ENCODE assay signal across 8 mouse cellular contexts in the genomic region with DNA sequence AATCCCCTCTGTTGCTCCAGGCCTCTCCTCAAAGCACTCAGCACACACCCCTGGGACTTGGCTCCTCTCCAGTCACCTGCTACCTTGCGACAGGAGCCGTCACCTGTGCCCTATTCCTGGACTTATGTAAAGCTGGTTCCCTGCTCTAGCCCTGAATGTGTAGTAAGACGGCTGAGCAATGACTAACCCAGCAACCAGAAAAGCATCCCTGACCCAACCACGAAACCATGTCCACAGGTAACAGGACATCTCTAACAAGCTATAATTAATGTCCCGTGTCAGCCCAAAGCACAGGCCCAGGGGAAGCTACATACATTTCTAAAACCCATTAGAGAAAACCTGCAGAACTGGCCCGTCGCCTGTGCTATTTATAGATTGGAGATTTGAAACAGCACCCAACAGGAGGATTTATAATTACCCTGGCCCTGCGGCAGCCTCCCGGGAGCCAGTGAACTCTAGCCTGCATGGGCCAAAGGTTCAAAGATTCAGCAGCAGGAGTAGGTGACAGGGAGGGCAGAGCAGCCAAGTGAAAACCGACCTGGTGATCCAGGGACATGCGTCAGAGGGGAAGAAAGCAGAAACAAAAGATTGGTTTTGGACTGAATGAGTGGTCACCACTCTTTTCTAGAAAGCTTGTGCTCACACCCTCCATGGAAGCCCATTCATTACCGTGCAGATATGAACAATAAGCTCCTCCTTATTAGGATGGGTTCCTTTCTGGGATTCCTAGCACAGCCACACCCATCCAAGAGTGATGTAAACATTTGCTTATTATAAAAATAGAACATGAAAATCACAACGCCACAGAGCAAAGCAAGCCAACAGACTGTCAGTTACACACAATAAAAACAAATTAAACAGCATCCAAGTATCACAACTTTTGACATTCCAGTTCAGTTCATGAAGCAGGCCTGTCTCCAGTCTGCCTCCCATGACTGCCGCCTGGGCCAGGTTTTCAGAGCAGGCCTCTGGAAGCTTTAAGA. TPM values are rescaled to one million over a fixed set of nuclear protein-coding genes. Genes with fewer than 3 reads are reported as not detected.
DNase-seq lines count a peak whose midpoint lies in the region; ATAC-seq lines count a peak whose summit lies in the region.

No protein-coding gene starts in this region.

- no peak overlapping the region; the same call in 1 of the 2 replicates for H3K4me2 ChIP-seq in kidney, embryonic 16.5 days (replicated peaks; ENCODE audit: low read depth, low read length)

- H3K4me1 ChIP-seq in heart, embryonic 10.5 days = peaks cover 32% of the 10 kb centered on the region
- peaks cover 40% of the 10 kb centered on the region for H3K4me1 ChIP-seq in kidney, embryonic 16.5 days (ENCODE audit: insufficient read depth, low read length)

- H3K36me3 ChIP-seq in heart, embryonic 10.5 days = peaks cover 3% of the 10 kb centered on the region; the same call in 1 of the 2 replicates
- H3K36me3 ChIP-seq in kidney, embryonic 16.5 days (ENCODE audit: insufficient read depth, low read length) = no peaks in the 10 kb centered on the region

- peak overlapping the region; percentile 59; the same call in 1 of the 2 replicates for H3K27ac ChIP-seq in heart, embryonic 10.5 days
- H3K27ac ChIP-seq in kidney, embryonic 16.5 days (ENCODE audit: low read length) = peak overlapping the region; percentile 89

- no peak overlapping the region for H3K4me3 ChIP-seq in heart, embryonic 10.5 days
- H3K4me3 ChIP-seq in kidney, embryonic 16.5 days (ENCODE audit: low read length) = no peak overlapping the region

- peak overlapping the region; percentile 41 for H3K9ac ChIP-seq in kidney, embryonic 16.5 days (replicated peaks; ENCODE audit: low read length)

- WGBS in heart, embryonic 10.5 days = 51% methylated on average over 14 of the region's 14 CpGs
- 23% methylated on average over 14 of the region's 14 CpGs for WGBS in kidney, embryonic 16.5 days

- H3K27me3 ChIP-seq in heart, embryonic 10.5 days (ENCODE audit: insufficient read depth, poor library complexity, severe bottlenecking) = no peaks in the 10 kb centered on the region
- H3K27me3 ChIP-seq in kidney, embryonic 16.5 days (ENCODE audit: insufficient read depth, low read length) = no peaks in the 10 kb centered on the region

- ATAC-seq in kidney, embryonic 16.5 days (ENCODE audit: low FRiP score, low TSS enrichment) = peak; percentile 93
- no peak for ATAC-seq in megakaryocyte, adult 5-6 weeks (ENCODE audit: poor library complexity, severe bottlenecking)

- no peaks in the 10 kb centered on the region for H3K9me3 ChIP-seq in heart, embryonic 10.5 days
- no peaks in the 10 kb centered on the region for H3K9me3 ChIP-seq in kidney, embryonic 16.5 days (ENCODE audit: low read length)

- peak; percentile 27 for DNase-seq in MN1 (ENCODE audit: low spot score)
- DNase-seq in cerebellum, adult 18-20 months = peak; percentile 59 to 62
- DNase-seq in heart, embryonic 10.5 days (ENCODE audit: low spot score) = no peak
- peak; percentile 43 for DNase-seq in lung, postnatal 14 days
- DNase-seq in left cerebral cortex, adult 11 months (ENCODE audit: low spot score) = no peak
- DNase-seq in right cerebral cortex, postnatal 10 days (ENCODE audit: low spot score in 2 of 2) = no peak

RNA-seq across cellular contexts. Expression of a gene that starts 20.5 kb away (rescaled TPM):
- 1.1 and 1.7 TPM in 2 replicates for polyA plus RNA-seq in heart, embryonic 10.5 days (2016; fragmentation: Nextera tagmentation; extraction: Ambion mirVana)
- 3.4 and 3.6 TPM in 2 replicates for polyA plus RNA-seq in kidney, embryonic 16.5 days (2015; fragmentation: Nextera tagmentation; extraction: Ambion mirVana)
- total RNA-seq in megakaryocyte, adult 5-6 weeks (2015) = 0.59 and 1.1 TPM in 2 replicates
- 1.6 and 1.7 TPM in 2 replicates for total RNA-seq in megakaryocyte, adult 5-6 weeks (2017)

RNA-seq across cellular contexts. Expression of a gene that starts 35.9 kb away (rescaled TPM):
- 86.9 and 103 TPM in 2 replicates for polyA plus RNA-seq in heart, embryonic 10.5 days (2016; fragmentation: Nextera tagmentation; extraction: Ambion mirVana)
- polyA plus RNA-seq in kidney, embryonic 16.5 days (2015; fragmentation: Nextera tagmentation; extraction: Ambion mirVana) = 172 and 174 TPM in 2 replicates
- 84.1 and 85.6 TPM in 2 replicates for total RNA-seq in megakaryocyte, adult 5-6 weeks (2015)
- total RNA-seq in megakaryocyte, adult 5-6 weeks (2017) = 48.5 and 50.4 TPM in 2 replicates

RNA-seq across cellular contexts. Expression of a gene that starts 53.1 kb away (rescaled TPM):
- polyA plus RNA-seq in heart, embryonic 10.5 days (2016; fragmentation: Nextera tagmentation; extraction: Ambion mirVana) = not detected in 2 replicates
- not detected in 2 replicates for polyA plus RNA-seq in kidney, embryonic 16.5 days (2015; fragmentation: Nextera tagmentation; extraction: Ambion mirVana)
- total RNA-seq in megakaryocyte, adult 5-6 weeks (2015) = not detected in 2 replicates
- total RNA-seq in megakaryocyte, adult 5-6 weeks (2017) = not detected in 2 replicates

RNA-seq across cellular contexts. Expression of a gene that starts 53.8 kb away (rescaled TPM):
- not detected in 2 replicates for polyA plus RNA-seq in heart, embryonic 10.5 days (2016; fragmentation: Nextera tagmentation; extraction: Ambion mirVana)
- not detected in 2 replicates for polyA plus RNA-seq in kidney, embryonic 16.5 days (2015; fragmentation: Nextera tagmentation; extraction: Ambion mirVana)
- total RNA-seq in megakaryocyte, adult 5-6 weeks (2015) = not detected in 2 replicates
- total RNA-seq in megakaryocyte, adult 5-6 weeks (2017) = not detected in 2 replicates

Comparison
In these comparisons a context has a peak if more than half of its experiments do, and no peak if none do; other contexts are left out.
1. DNase-seq: peak in MN1 (single experiment), cerebellum, adult 18-20 months (2 of 2) and lung, postnatal 14 days (single experiment); none in heart, embryonic 10.5 days (single experiment), left cerebral cortex, adult 11 months (single experiment) and right cerebral cortex, postnatal 10 days (0 of 2).